Mouse (Mus musculus) stomach, embryonic 14.5 days (tissue): Measurements from ENCODE around the gene Cped1. TPM values are rescaled to one million over a fixed set of nuclear protein-coding genes. Genes with fewer than 3 reads are reported as not detected.
"Not testable (repeated sequence)": the region's sequence is repeated elsewhere in the genome, so short reads cannot be mapped to it uniquely, and the experiment has no call there.

Experiments
- ATAC-seq: fragments of 200-750 bp; cut with Nextera tagmentation; 2 replicates; pipeline ENCODE4 v1.8.0; 2017; ENCODE audit warnings: low read depth, moderate TSS enrichment; ENCODE audit not compliant: insufficient number of reproducible peaks, insufficient read depth, low FRiP score
- H3K27ac ChIP-seq: fragments of 300-500 bp; sonication (generic); 2 replicates; pipeline ENCODE4 v1.5.1; 2014; ENCODE audit warnings: mild to moderate bottlenecking, low read length, moderate library complexity, mixed read lengths
- H3K27me3 ChIP-seq: fragments of 300-500 bp; sonication (generic); 2 replicates; pipeline ENCODE4 v1.6.1; 2014; ENCODE audit warnings: low read length, control low read depth, mixed read lengths; ENCODE audit not compliant: control insufficient read depth, insufficient read depth
- H3K36me3 ChIP-seq: fragments of 300-500 bp; sonication (generic); 2 replicates; pipeline ENCODE4 v1.6.1; 2014; ENCODE audit warnings: mild to moderate bottlenecking, control low read depth, low read length, moderate library complexity, mixed read lengths; ENCODE audit not compliant: control insufficient read depth, insufficient read depth
- H3K4me1 ChIP-seq: fragments of 300-500 bp; sonication (generic); 2 replicates; pipeline ENCODE4 v1.6.1; 2014; ENCODE audit warnings: low read length, control low read depth, mixed read lengths; ENCODE audit not compliant: control insufficient read depth, insufficient read depth
- H3K4me2 ChIP-seq: fragments of 300-500 bp; sonication (generic); replicated peaks from 2 replicates; pipeline ENCODE4 v1.6.1; 2014; ENCODE audit warnings: low read depth, low read length, control low read depth
- H3K4me3 ChIP-seq: fragments of 300-500 bp; sonication (generic); 2 replicates; pipeline ENCODE4 v1.5.1; 2014; ENCODE audit warnings: low read depth, low read length, control low read depth
- H3K9ac ChIP-seq: fragments of 300-500 bp; sonication (generic); replicated peaks from 2 replicates; pipeline ENCODE4 v1.6.1; 2014; ENCODE audit warnings: low read depth, mild to moderate bottlenecking, control low read depth, low read length, moderate library complexity, mixed read lengths
- H3K9me3 ChIP-seq: fragments of 300-500 bp; sonication (generic); 2 replicates; pipeline ENCODE4 v1.6.1; 2016; ENCODE audit warnings: low read depth, low read length, control low read depth; ENCODE audit not compliant: control insufficient read depth
- WGBS: fragments of 180-500 bp; shearing (Covaris S2); extraction: QIAGEN DNeasy Blood & Tissue Kit; methylation state at CpG from one replicate; pipeline ENCODE4 v1.1.7; 2014; 5-methylcytosine and 5-hydroxymethylcytosine counted together
- polyA plus RNA-seq: library from polyadenylated mRNA; unstranded; fragments of >200 nt; fragmentation: Nextera tagmentation; extraction: Ambion mirVana; gene quantifications from 2 replicates; pipeline ENCODE4 v1.2.1, GENCODE M21; 2014

Cped1 gene
- polyA plus RNA-seq, 1 experiment from 2014 or later: 47.2 TPM

DNA sequence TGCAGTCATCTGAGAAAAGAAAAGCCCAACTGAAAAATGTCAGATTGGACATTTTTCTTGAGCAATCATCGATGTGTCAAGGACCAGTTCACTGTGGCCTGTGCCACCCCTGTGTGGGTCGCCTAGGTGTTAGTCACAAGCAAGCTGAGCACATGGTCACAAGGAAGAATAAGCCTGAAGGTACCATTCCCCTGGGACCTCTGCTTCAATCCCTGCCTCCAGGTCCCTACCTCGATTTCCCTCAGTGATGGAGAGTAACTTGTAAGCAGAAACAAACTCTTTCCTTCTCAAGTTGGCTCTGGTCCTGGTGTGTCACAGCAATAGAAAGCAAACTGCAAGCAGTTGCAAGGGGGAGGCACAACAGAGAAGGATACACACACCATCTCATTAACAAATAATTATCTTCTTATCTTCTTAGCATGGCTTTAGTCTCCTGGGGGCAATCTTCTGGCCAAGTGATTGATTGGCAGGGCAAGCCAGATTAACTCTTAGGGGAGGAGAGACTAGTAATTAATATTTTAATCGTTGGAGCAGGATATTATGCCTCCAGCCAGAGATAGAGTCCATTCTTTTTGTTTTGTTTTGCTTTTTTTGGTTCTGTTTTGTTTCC, 51.8 kb downstream of the Cped1 start:
- Histone ChIP-seq H3K4me2 (no peak overlapping the region), H3K27me3 (no peaks in the 10 kb centered on the region), H3K36me3 (no peaks in the 10 kb centered on the region), H3K27ac (no peak overlapping the region), H3K9me3 (no peaks in the 10 kb centered on the region), H3K4me1 (no peaks in the 10 kb centered on the region), H3K4me3 (no peak overlapping the region), H3K9ac (no peak overlapping the region)
- 62% methylated on average over 4 of the region's 4 CpGs for WGBS
- no peak for ATAC-seq

DNA sequence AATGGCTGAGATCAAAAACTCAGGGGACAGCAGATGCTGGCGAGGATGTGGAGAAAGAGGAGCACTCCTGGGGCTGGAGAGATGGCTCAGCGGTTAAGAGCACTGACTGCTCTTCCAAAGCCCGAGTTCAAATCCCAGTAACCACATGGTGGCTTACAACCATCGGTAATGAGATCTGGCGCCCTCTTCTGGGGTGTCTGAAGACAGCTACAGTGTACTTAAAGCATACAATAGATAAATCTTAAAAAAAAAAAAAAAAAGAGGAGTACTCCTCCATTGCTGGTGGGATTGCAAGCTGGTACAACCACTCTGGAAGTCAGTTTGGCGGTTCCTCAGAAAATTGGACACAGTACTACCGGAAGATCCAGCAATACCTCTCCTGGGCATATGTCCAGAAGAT, 54.0 kb downstream of the Cped1 start:
- ATAC-seq, H3K9ac ChIP-seq, H3K4me3 ChIP-seq, H3K4me2 ChIP-seq, H3K4me1 ChIP-seq, H3K27ac ChIP-seq, H3K36me3 ChIP-seq, H3K9me3 ChIP-seq, H3K27me3 ChIP-seq: not testable (repeated sequence)
- 75% methylated on average over 7 of the region's 7 CpGs for WGBS

DNA sequence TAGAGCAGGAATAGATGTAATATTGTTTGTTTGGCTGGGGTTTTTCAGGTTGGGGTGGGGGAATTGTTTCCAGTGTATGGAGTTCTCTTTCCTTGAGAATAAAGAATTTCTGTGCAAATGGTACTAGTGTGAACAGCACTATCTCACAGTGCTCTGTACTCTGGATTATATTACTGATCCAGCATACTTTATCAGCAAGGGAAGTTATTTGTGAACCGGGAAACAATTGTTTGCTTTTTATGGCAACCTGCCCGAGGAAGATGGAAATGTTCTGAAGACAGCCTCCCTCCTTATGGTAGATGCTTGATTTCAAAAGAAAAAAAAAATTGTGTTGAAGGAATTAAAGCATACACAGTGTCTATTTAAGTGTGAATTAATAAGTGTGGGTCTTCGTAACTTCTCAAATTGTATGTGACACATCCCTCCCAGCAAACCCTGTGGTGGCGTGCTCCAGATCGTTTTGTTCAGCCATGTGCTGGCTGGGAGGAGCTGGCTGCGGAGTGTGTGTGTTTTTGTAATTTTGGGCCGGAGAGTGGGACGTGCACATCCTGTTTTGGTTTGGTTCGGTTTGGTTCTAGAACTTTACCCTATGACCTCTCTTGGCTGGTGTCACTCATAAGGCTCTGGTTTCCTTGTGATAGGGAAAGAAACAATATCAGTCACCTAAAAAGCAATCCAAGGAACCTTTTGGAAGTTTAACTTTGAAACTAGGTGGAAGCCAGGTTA, 59.3 kb downstream of the Cped1 start:
- no peaks in the 10 kb centered on the region for H3K27me3 ChIP-seq
- ATAC-seq: no peak
- H3K36me3 ChIP-seq: no peaks in the 10 kb centered on the region
- no peak overlapping the region for H3K9ac ChIP-seq
- no peak overlapping the region for H3K4me3 ChIP-seq
- WGBS: 65% methylated on average over 9 of the region's 9 CpGs
- no peak overlapping the region for H3K4me2 ChIP-seq
- no peaks in the 10 kb centered on the region for H3K4me1 ChIP-seq
- no peaks in the 10 kb centered on the region for H3K9me3 ChIP-seq
- no peak overlapping the region for H3K27ac ChIP-seq

DNA sequence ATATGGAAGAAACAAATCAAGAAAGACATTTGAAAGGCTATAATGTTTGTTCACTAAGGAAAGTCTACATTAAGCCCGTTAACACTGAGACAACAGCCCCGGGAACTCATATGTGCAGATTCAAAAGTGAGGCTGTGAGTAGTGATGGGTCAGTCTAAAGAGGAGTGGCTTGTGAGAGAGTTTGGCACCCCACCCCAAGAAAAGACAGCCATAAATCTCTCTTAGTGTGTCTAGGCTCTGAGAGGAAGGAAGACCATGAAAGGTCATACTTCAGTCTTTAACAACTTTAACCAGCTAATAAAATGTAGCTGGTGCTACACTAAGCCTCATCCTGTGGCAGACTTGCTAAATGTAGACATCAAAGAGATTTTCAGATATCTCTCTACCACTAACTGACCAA, 61.4 kb downstream of the Cped1 start:
- no peak overlapping the region for H3K4me2 ChIP-seq
- no peak overlapping the region for H3K27ac ChIP-seq
- no peak overlapping the region for H3K9ac ChIP-seq
- H3K9me3 ChIP-seq: no peaks in the 10 kb centered on the region
- no peak for ATAC-seq
- no peaks in the 10 kb centered on the region for H3K4me1 ChIP-seq
- 77% methylated on average over 2 of the region's 2 CpGs for WGBS
- H3K4me3 ChIP-seq: no peak overlapping the region
- no peaks in the 10 kb centered on the region for H3K27me3 ChIP-seq
- H3K36me3 ChIP-seq: no peaks in the 10 kb centered on the region

DNA sequence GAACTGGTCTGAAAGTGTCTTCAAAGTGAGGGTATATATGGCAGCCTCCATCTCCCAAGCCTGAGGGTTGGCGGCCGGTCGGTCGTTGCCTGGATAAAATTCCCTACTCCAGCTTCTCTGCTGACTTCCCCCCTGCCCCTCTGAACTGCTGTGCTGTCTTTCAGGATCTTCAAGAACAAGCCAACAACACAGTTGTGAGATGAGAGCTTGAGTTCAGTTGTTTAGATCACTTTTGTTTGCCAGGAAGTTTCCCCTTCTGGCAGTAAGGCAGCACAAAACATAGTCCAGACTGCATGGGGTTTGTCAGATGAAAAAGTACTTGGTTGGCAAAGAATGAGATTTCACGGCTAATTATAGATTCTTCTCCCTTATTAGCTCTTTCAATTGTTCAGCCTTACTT, 63.4 kb downstream of the Cped1 start:
- no peak overlapping the region for H3K4me2 ChIP-seq

DNA sequence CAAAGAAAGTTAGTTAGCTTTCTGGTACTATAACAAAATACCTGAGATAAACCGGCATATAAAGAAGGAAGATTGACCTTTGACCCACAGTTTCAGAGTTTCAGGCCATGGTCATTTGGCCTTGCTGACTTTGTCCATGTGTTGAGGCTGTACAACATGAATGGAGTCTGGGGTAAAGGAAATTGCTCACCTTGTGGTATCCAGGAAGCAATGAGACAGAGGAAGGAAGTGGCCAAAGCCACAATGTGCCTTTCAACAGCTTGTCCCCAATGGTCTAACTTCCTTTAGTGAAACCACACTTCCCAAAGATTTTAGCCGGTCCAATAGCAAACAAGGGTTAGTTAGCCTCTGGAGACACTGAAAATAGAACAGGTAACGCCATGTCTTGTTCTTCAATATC, 65.8 kb downstream of the Cped1 start:
- H3K9me3 ChIP-seq: no peaks in the 10 kb centered on the region
- H3K27me3 ChIP-seq: no peaks in the 10 kb centered on the region
- H3K9ac ChIP-seq: no peak overlapping the region
- no peak overlapping the region for H3K27ac ChIP-seq
- H3K4me2 ChIP-seq: no peak overlapping the region
- H3K36me3 ChIP-seq: no peaks in the 10 kb centered on the region
- no peak for ATAC-seq
- no peaks in the 10 kb centered on the region for H3K4me1 ChIP-seq
- 96% methylated on average over 3 of the region's 3 CpGs for WGBS
- no peak overlapping the region for H3K4me3 ChIP-seq

More for the DNA sequence above, 63.4 kb downstream of the Cped1 start:
- no peak overlapping the region for H3K27ac ChIP-seq
- H3K36me3 ChIP-seq: no peaks in the 10 kb centered on the region
- WGBS: 76% methylated on average over 5 of the region's 5 CpGs
- no peaks in the 10 kb centered on the region for H3K9me3 ChIP-seq
- H3K27me3 ChIP-seq: no peaks in the 10 kb centered on the region
- ATAC-seq: no peak
- H3K9ac ChIP-seq: no peak overlapping the region
- no peak overlapping the region for H3K4me3 ChIP-seq
- no peaks in the 10 kb centered on the region for H3K4me1 ChIP-seq

DNA sequence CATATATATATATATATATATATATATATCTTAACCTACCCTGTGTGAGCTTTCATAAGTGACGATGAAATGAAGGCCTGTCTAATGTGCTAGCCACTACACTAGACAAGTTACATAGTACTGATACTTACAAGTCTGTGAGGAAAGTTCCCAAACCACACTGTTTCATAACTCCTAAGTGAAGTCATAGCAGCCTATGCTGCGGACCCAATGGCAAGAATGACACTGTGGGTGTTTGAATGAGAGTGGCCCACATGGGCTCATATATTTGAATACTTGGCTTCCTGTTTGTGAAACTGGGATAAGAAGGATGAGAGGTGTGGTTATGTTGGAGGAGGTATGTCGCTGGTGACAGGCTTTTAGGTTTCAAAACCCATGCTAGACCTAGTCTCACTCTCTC, 67.3 kb downstream of the Cped1 start:
- Histone ChIP-seq H3K4me2 (no peak overlapping the region), H3K9ac (no peak overlapping the region), H3K4me1 (no peaks in the 10 kb centered on the region), H3K4me3 (no peak overlapping the region), H3K27me3 (no peaks in the 10 kb centered on the region), H3K27ac (no peak overlapping the region), H3K9me3 (no peaks in the 10 kb centered on the region), H3K36me3 (no peaks in the 10 kb centered on the region)
- 88% methylated on average over 3 of the region's 3 CpGs for WGBS
- ATAC-seq: no peak

DNA sequence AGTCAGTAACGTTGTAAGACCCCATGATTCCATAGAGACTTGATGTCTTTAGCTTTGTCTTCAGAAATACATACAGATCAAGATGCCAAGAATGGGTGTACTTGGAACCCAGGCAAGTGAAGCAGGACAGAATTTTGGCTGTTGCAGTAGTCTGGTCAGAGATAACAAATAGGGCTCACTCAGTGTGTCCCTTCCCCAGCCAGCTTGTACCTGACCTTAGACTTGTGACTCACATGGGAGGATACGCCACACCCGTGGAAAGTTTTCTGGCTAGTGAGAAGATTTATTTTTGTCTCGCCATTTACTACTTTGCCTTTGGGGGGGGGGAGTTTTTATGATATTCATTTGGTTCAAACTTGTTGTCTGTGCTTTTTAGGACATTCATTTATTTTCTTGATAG, 78.6 kb downstream of the Cped1 start:
- ATAC-seq: no peak
- Histone ChIP-seq H3K4me2 (no peak overlapping the region), H3K27me3 (no peaks in the 10 kb centered on the region)

More for the DNA sequence above, 78.6 kb downstream of the Cped1 start:
- WGBS: 65% methylated on average over 4 of the region's 4 CpGs
- Histone ChIP-seq H3K9ac (no peak overlapping the region), H3K4me3 (no peak overlapping the region), H3K9me3 (no peaks in the 10 kb centered on the region), H3K27ac (no peak overlapping the region), H3K4me1 (no peaks in the 10 kb centered on the region), H3K36me3 (no peaks in the 10 kb centered on the region)
